Mouse (Mus musculus): ENCODE data around the gene Sac3d1.

DNA sequence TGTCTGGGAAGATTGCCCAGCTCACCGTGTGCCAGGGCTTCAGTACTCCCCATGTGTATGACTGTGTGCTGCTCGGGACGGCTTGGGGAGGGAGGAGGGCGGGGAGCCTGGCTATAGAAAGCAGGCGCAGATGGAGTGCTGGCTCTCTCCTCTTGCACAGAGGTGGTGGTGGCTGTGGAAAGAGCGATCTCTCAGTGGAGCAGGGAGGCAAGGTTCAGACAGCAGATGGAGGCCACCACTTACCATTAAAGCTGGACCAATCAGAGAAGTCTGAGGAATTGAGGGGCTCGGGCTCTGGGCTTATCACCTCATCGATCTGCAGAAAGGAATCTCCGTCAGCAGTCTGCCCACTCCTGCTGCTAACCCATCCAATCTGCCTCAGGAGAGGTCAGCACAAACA is 36.3 kb downstream of the Sac3d1 start, which contains the start of gene Gm28374:
- TF ChIP-seq MAX (IDR thresholded peaks at IDR 0.05; ENCODE audit: low read depth) (no peak), POLR2A (IDR thresholded peaks at IDR 0.05; ENCODE audit: insufficient read length, low read depth) (no peak), USF1 (IDR thresholded peaks at IDR 0.05; ENCODE audit: low read depth) (no peak), SRF (IDR thresholded peaks at IDR 0.05; ENCODE audit: control insufficient read depth, insufficient read length, low read depth) (no peak), TCF12 (IDR thresholded peaks at IDR 0.05; ENCODE audit: insufficient read depth, poor library complexity, severe bottlenecking) (no peak), CEBPB (IDR thresholded peaks at IDR 0.05; ENCODE audit: insufficient read depth, poor library complexity, severe bottlenecking) (no peak), E2F4 (IDR thresholded peaks at IDR 0.05; ENCODE audit: insufficient read depth) (no peak), POLR2AphosphoS2 (IDR thresholded peaks at IDR 0.05; ENCODE audit: insufficient read length, low read depth) (no peak), MYOG (IDR thresholded peaks at IDR 0.05; ENCODE audit: control insufficient read depth in 1 of 3, insufficient read depth in 1 of 3, insufficient read length in 2 of 3, low read depth in 2 of 3) (no peak), MYOD1 (IDR thresholded peaks at IDR 0.05; ENCODE audit: control insufficient read depth in 1 of 3, insufficient read length in 2 of 3, low read depth in 2 of 3) (no peak), REST (IDR thresholded peaks at IDR 0.05; ENCODE audit: insufficient read depth, insufficient read length) (no peak)
